Mouse (Mus musculus): Measurements from ENCODE around the gene Ccdc59. TPM values are rescaled to one million over a fixed set of nuclear protein-coding genes. Genes with fewer than 3 reads are reported as not detected.

Ccdc59 gene
- 27.9 and 28.7 TPM in 2 replicates for polyA plus RNA-seq (2012; rRNA removed)

GRCm38 (mm10) chr10:105840928-105841888, at the start of gene Ccdc59, which contains the start of gene Mettl25:
TSS of gene Ccdc59 (plus strand) at chr10:105841067.
TSS of gene Mettl25 (minus strand) at chr10:105841380.

Other genes with a start within 250 kb of the Ccdc59 start
- gene Mettl25, start 313 bp downstream of the Ccdc59 start, polyA plus RNA-seq (2012; rRNA removed) = 16.3 and 19.0 TPM in 2 replicates